Mouse (Mus musculus): Measurements from ENCODE around the gene Tomm70a. TPM values are rescaled to one million over a fixed set of nuclear protein-coding genes. Genes with fewer than 3 reads are reported as not detected.

Tomm70a gene
- total and polyA plus RNA-seq, 3 experiments: 112 to 194 (median 129) TPM

DNA sequence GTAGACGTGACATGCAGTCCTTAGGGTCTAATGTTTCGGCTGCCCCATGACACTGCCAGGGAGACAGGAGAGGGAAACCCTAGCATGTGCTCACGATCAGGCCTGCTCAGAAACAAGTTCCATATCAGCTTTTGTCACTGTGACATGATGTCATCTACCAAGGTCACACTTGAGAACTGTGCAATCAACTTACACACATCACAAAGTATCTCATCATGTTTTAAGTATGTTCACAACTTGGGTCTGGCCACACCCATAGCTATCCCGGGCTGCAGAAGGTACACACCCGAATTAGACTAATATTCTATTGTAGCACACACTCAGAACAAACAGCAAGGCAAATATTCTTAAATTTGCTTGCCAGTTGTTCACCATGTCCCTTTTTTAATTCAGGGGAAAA is 60.5 kb downstream of the Tomm70a start:
- Histone ChIP-seq H3K27me3 (replicated peaks) (no peaks in the 10 kb centered on the region), H3K4me1 (ENCODE audit: control insufficient read depth in 1 of 2, insufficient read depth in 2 of 2) (no peaks in the 10 kb centered on the region), H3K36me3 (replicated peaks in 1 of 2; ENCODE audit: control insufficient read depth in 1 of 2, insufficient read depth in 1 of 2, low read length in 1 of 2) (peaks cover 40 to 81% of the 10 kb centered on the region in 2 experiments), H3K79me2 (replicated peaks; ENCODE audit: control insufficient read depth, extremely low read depth, insufficient read depth, poor library complexity, severe bottlenecking) (no peaks in the 10 kb centered on the region), H3K27ac (ENCODE audit: insufficient read depth, low read depth) (no peak overlapping the region), H3K4me2 (ENCODE audit: insufficient read depth, low read depth, poor library complexity, severe bottlenecking) (no peak overlapping the region), H3K4me3 (replicated peaks in 1 of 3; ENCODE audit: low read depth in 2 of 3, low read length in 2 of 3, poor library complexity in 1 of 3) (no peak overlapping the region), H3K9me3 (replicated peaks; ENCODE audit: low read length) (peaks cover 5% of the 10 kb centered on the region), H3K9ac (ENCODE audit: insufficient read depth, low read depth) (no peak overlapping the region)
- in situ Hi-C loops (cut with MboI; ENCODE audit: low pct_ligation_motif_present, low pct_unique_long_range_greater_than_20kb, low sequenced_read_pairs): no loop called here
- dilution Hi-C loops (cut with MboI; ENCODE audit: extremely low pct_ligation_motif_present, extremely low pct_unique_long_range_greater_than_20kb, low sequenced_read_pairs): no loop called here
- no peak for TF ChIP-seq NRF1 (IDR thresholded peaks at IDR 0.05; ENCODE audit: low read depth, low read length)
- no peak for TF ChIP-seq ELF1 (IDR thresholded peaks at IDR 0.05; ENCODE audit: low read depth, low read length)
- TF ChIP-seq UBTF (IDR thresholded peaks at IDR 0.05; ENCODE audit: low read depth, low read length): no peak
- TF ChIP-seq RAD21 (IDR thresholded peaks at IDR 0.05; ENCODE audit: low read depth, low read length): no peak
- no peak for TF ChIP-seq ZMIZ1 (IDR thresholded peaks at IDR 0.05; ENCODE audit: low read depth, low read length)
- no peak for TF ChIP-seq SIN3A (IDR thresholded peaks at IDR 0.05; ENCODE audit: low read length)
- TF ChIP-seq MXI1 (IDR thresholded peaks at IDR 0.05; ENCODE audit: low read depth, low read length): no peak
- no peak for TF ChIP-seq JUND (conservative IDR thresholded peaks at IDR 0.05; ENCODE audit: low read depth, low read length)
- TF ChIP-seq POLR2A (IDR thresholded peaks at IDR 0.05; ENCODE audit: low read depth, low read length): no peak
- no peak for TF ChIP-seq PAX5 (IDR thresholded peaks at IDR 0.05; ENCODE audit: low read length)
- no peak for TF ChIP-seq ZKSCAN1 (IDR thresholded peaks at IDR 0.05; ENCODE audit: borderline replicate concordance, low read depth, low read length)
- no peak for TF ChIP-seq E2F4 (IDR thresholded peaks at IDR 0.05; ENCODE audit: insufficient replicate concordance, low read depth, low read length)
- no peak for TF ChIP-seq MAZ (IDR thresholded peaks at IDR 0.05; ENCODE audit: low read depth, low read length)
- no peak for TF ChIP-seq SMC3 (IDR thresholded peaks at IDR 0.05; ENCODE audit: low read depth, low read length)
- no peak for TF ChIP-seq HCFC1 (IDR thresholded peaks at IDR 0.05; ENCODE audit: low read depth, low read length)
- TF ChIP-seq BHLHE40 (IDR thresholded peaks at IDR 0.05; ENCODE audit: low read depth, low read length): no peak
- no peak for TF ChIP-seq MAFK (IDR thresholded peaks at IDR 0.05; ENCODE audit: insufficient replicate concordance, low read length)
- DNase-seq (ENCODE audit: extremely low read depth): no peak

DNA sequence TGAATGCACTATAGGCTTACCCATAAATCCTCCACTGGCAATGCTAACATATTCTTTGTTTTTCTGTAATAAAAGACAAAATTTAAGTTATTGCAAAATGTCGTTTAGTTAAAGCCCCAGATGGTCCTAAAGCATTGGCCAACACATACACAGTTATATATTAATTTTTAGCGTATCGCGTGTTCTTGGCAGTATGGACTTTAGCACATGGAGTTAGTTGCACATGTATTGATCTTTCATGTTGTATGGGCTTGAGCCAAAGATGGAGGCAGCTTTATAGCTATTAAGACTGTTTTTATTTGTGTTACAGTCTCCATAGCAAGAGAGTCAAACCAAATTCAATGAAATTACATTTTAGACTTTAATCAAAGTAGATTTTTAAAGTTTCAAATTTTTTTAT is 65.1 kb downstream of the Tomm70a start:
- peaks cover 49 to 69% of the 10 kb centered on the region in 2 experiments for H3K36me3 ChIP-seq (replicated peaks in 1 of 2; ENCODE audit: control insufficient read depth in 1 of 2, insufficient read depth in 1 of 2, low read length in 1 of 2)
- no peak overlapping the region for H3K9ac ChIP-seq (ENCODE audit: insufficient read depth, low read depth)
- TF ChIP-seq JUND (conservative IDR thresholded peaks at IDR 0.05; ENCODE audit: low read depth, low read length) (no peak), ZNF384 (IDR thresholded peaks at IDR 0.05; ENCODE audit: low read depth, low read length) (no peak), MXI1 (IDR thresholded peaks at IDR 0.05; ENCODE audit: low read depth, low read length) (no peak), MYC (IDR thresholded peaks at IDR 0.05; ENCODE audit: low read depth, low read length) (no peak), MAX (IDR thresholded peaks at IDR 0.05; ENCODE audit: low read length) (no peak), NRF1 (IDR thresholded peaks at IDR 0.05; ENCODE audit: low read depth, low read length) (no peak), USF2 (conservative IDR thresholded peaks at IDR 0.05; ENCODE audit: low read depth, low read length) (no peak), HCFC1 (IDR thresholded peaks at IDR 0.05; ENCODE audit: low read depth, low read length) (no peak), UBTF (IDR thresholded peaks at IDR 0.05; ENCODE audit: low read depth, low read length) (no peak), JUN (IDR thresholded peaks at IDR 0.05; ENCODE audit: insufficient read depth, low read depth, low read length) (no peak)
- no peaks in the 10 kb centered on the region for H3K79me2 ChIP-seq (replicated peaks; ENCODE audit: control insufficient read depth, extremely low read depth, insufficient read depth, poor library complexity, severe bottlenecking)
- no peak for DNase-seq (ENCODE audit: extremely low read depth)
- no peaks in the 10 kb centered on the region for H3K27me3 ChIP-seq (replicated peaks)
- in situ Hi-C loops (cut with MboI; ENCODE audit: low pct_ligation_motif_present, low pct_unique_long_range_greater_than_20kb, low sequenced_read_pairs): no loop called here
- dilution Hi-C loops (cut with MboI; ENCODE audit: extremely low pct_ligation_motif_present, extremely low pct_unique_long_range_greater_than_20kb, low sequenced_read_pairs): no loop called here
- peaks cover 5% of the 10 kb centered on the region for H3K9me3 ChIP-seq (replicated peaks; ENCODE audit: low read length)
- peaks cover 4 to 23% of the 10 kb centered on the region in 2 experiments; a peak in 3 of 4 replicates for H3K4me1 ChIP-seq (ENCODE audit: control insufficient read depth in 1 of 2, insufficient read depth in 2 of 2)
- H3K4me2 ChIP-seq (ENCODE audit: insufficient read depth, low read depth, poor library complexity, severe bottlenecking): no peak overlapping the region
- no peak overlapping the region for H3K27ac ChIP-seq (ENCODE audit: insufficient read depth, low read depth)
- no peak overlapping the region for H3K4me3 ChIP-seq (replicated peaks in 1 of 3; ENCODE audit: low read depth in 2 of 3, low read length in 2 of 3, poor library complexity in 1 of 3)
